Mouse (Mus musculus) bone marrow macrophage, adult 2 months (primary cell): ENCODE measurements around the gene Fbrs.

Experiments used
- CTCF ChIP-seq: IDR thresholded peaks from 2 replicates; pipeline ENCODE4 v1.5.1; 2012; ENCODE audit warnings: low read depth, mild to moderate bottlenecking, low read length, moderate library complexity
- POLR2A ChIP-seq: IDR thresholded peaks from 2 replicates; pipeline ENCODE4 v1.6.1; 2012; ENCODE audit warnings: mild to moderate bottlenecking, low read depth, low read length, borderline replicate concordance

- no peak for TF ChIP-seq CTCF
- TF ChIP-seq POLR2A: no peak
Measured at GRCm38 (mm10) chr7:127443976-127444375, 35.0 kb upstream of the Fbrs start.
